Comparison of ENCODE assay signal across 19 mouse cellular contexts in the genomic region with DNA sequence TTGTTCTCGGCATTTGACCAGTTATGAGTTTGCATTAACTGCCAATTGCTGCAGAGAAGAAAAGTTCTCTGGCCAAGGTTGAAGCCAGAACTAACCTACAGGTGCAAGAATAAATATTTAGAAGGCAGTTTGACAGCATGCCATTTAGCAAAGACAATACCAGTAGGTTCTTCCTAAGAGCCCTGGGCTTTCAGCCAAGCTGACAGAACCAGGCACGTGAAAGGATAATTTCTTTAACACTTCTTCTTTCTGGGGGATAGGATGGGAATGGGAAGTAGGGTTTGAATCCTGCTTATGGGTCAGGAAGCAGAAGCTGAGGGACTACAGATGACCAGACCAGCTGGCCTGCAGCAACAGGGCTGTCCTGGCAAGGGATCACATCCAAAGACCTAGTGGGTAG.
"Had no signal": no experiment of that assay in that cellular context is flagged by ENCODE, and none has a peak within 500 bp of the region (broad histone marks: within the 10 kb centered on the region; RNA-seq: fewer than 3 reads in every experiment).

No protein-coding gene starts in this region.

- DNase-seq: lung, adult 18-20 months; lung, postnatal 14 days; lung, postnatal 4 days; midbrain, embryonic 14.5 days; retina, postnatal 1 day; right cerebral cortex, adult 18-20 months; right cerebral cortex, postnatal 25 days; right cerebral cortex, postnatal 4 days; spleen, adult 18-20 months; thymus, adult 18-20 months; thymus, postnatal 14 days; thymus, postnatal 36 days had no signal

- H3K36me3 ChIP-seq: lung, embryonic 15.5 days; midbrain, embryonic 10.5 days; midbrain, embryonic 12.5 days; neural tube, embryonic 13.5 days; neural tube, embryonic 15.5 days had no signal

- H3K4me2 ChIP-seq: lung, embryonic 15.5 days; midbrain, embryonic 12.5 days; neural tube, embryonic 13.5 days; neural tube, embryonic 15.5 days had no signal

- H3K4me1 ChIP-seq: lung, embryonic 15.5 days had no signal

- H3K27ac ChIP-seq: lung, embryonic 15.5 days; midbrain, embryonic 10.5 days; midbrain, embryonic 12.5 days; neural tube, embryonic 13.5 days; neural tube, embryonic 15.5 days had no signal

- H3K9me3 ChIP-seq: lung, embryonic 15.5 days had no signal

- ATAC-seq: midbrain, embryonic 16.5 days had no signal

- H3K9ac ChIP-seq: lung, embryonic 15.5 days; midbrain, embryonic 12.5 days; neural tube, embryonic 13.5 days; neural tube, embryonic 15.5 days had no signal

- H3K4me3 ChIP-seq: lung, embryonic 15.5 days; midbrain, embryonic 10.5 days; midbrain, embryonic 12.5 days; myocyte; neural tube, embryonic 13.5 days; neural tube, embryonic 15.5 days had no signal

- H3K27me3 ChIP-seq: lung, embryonic 15.5 days; neural tube, embryonic 15.5 days had no signal
